Mouse (Mus musculus): Measurements from ENCODE around the gene Clcn7.

Gene Clcn7

DNA sequence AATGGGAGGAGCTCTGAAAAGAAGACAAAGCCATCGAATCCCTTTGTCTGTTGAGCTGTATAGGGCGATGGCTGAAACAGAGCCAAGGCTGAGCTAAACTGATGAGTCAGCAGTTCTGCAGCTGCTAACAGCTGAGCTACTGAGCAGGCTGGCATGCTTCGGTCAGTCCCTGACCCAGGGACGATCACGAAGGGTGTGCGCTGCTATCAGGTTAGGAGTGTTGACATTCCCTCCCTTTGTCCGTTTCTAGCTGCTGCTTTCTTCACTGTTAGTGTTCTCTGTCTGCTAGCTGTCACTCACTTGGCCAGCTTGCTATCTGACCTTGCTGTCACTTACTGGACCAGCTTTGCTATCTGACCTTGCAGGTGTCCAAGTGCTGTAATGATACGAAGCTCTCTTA is 6.1 kb upstream of the Clcn7 start:
- peak; percentile 61 for DNase-seq (ENCODE audit: low spot score)

DNA sequence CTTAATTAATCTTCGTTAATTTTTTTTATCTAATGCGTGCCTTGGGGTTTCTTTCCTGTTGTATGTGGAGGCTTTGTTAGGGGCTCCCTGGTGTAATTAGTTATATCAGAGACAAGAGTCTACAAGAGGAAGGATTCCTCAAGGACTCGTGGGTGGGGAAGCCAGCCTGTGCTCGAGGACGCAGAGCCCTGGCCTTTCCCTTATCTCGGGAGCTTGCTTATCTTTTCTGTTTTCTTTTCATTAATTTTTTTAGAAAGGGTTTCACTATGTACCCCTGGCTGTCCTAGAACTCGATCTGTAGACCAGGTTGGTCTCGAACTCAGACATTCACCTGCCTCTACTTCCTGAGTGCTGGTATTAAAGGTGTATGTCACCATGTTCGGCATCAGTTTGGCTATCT is 5.5 kb upstream of the Clcn7 start:
- peak; percentile 24 for DNase-seq (ENCODE audit: low spot score)

GRCm38 (mm10) chr17:25130060-25130459 is 3.1 kb upstream of the Clcn7 start:
- DNase-seq (ENCODE audit: low spot score) = no peak

DNA sequence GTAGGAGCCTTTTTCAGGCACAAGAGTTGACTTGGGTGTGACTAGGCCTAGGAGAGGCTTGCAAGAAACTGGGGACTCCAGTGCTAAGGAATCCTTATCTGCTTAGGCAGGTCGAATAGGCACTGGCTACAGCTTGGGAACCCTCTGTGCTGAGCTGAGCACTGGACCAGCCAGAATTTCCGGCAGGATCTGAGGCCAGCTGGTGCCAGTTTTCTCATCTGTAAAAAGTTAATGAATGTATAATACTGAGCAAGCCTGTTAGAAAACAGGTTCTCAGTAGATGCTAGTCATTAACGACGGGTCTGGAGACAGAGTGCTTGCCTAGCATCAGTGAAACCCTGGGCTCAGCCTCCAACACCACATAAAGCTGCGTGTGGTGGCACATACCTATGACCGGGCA is 2.4 kb downstream of the Clcn7 start:
- DNase-seq (ENCODE audit: low spot score) = no peak

- DNase-seq (ENCODE audit: low spot score) = no peak
These were observed 5.6 kb downstream of the Clcn7 start for GRCm38 (mm10) chr17:25138803-25139202.

DNA sequence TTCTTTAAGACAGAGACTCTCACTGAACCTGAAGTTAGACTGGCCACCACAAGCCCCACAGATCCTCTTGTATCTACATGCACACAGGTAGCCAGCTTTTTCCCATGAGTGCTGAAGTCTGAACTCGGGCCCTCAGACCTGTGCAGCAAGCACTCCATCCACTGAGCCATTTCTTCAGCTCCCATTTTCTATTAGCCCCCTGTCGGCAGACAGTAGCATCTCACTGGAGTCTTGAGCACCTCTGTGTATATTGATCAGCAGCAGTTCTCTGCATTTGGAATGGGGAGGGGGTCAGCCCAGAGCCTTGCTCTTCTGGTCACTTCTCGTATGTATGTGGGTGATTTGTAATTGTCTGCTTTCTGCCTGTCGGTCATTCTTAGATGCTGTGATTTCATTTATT is 6.8 kb downstream of the Clcn7 start:
- no peak for DNase-seq (ENCODE audit: low spot score)

- DNase-seq (ENCODE audit: low spot score) = no peak
These were observed 29.0 kb downstream of the Clcn7 start, which contains the start of gene Ccdc154 for GRCm38 (mm10) chr17:25162161-25162560. Ccdc154 (plus strand) TSS chr17:25162461.

- no peak for DNase-seq (ENCODE audit: low spot score)
These were observed 30.2 kb downstream of the Clcn7 start for GRCm38 (mm10) chr17:25163387-25163786.

DNA sequence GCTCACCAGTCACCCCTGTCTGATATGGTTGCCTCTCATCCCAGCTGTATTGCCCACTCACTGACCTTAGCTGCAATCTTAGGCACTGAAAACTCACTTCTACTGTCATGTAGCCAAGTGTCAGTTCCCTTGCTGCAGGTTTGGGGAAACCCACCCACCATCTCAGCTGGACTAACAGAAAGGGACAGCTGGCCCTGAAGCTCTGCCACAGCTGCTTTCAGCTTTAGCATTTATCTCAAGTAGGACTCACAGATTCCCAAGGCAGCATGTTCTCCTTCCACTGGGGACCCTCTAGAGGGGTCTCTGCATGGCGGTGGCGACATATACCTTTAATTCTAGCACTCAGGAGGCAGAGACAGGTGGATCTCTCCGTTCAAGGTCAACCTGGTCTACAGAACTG is 31.6 kb downstream of the Clcn7 start:
- DNase-seq (ENCODE audit: low spot score) = no peak

DNA sequence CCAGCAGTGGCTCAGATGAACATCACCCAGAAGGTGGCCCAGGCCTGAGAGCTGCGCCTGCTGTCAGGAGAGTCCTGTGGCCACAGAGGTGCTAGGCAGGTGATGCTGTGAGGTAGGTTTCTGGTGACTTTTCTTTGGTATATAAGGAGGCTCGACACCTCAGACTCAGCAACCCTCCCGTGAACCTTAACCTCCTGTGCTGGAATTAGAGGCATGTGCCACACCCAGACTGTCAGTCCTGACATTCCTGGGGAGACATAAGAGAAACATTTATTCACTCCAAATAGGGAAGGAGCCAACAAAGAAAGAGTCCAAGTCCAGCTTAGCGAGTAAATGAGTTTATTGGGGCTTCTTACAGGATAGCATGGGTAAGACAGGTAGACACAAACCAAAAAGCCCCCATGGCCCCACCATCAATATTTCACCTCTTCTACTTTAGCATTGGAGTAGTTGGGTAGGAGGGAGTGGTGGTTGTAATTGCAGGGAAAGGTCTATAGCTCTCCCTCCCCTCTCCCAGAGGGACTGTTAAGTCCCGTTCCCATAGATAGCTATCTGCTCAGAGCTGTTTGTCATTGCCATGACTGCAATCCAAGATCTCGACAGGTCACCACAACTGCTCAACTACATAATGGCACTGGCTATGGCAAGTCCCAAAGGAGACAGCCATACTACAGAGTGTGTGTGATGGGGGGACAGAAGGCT is 32.9 kb downstream of the Clcn7 start:
- DNase-seq (ENCODE audit: low spot score) = no peak

DNA sequence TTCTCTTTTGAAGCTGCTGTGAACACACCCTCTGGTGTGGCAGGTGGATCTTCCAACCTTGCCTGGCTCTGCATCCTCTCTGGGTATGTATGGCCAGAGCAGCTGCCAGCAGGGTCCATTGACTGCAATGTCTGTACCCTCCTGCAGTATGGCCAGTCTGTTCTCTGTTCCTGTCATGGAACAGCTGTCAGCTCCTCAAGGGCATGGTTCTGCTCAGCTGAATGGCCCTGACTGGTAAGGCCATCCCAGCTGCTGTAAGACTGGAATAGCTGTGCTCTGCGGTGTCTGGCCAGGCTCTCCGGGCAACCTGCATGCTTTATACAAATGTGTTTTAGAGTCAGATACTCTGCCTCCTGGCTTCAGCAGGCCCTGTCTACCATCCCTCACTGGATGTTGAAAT is 36.5 kb downstream of the Clcn7 start:
- no peak for DNase-seq (ENCODE audit: low spot score)

GRCm38 (mm10) chr17:25172558-25172957 is 39.4 kb downstream of the Clcn7 start:
- DNase-seq (ENCODE audit: low spot score) = no peak

GRCm38 (mm10) chr17:25175411-25175810 is 42.2 kb downstream of the Clcn7 start, which contains the start of gene Gm38655:
Gm38655 (minus strand) TSS chr17:25175471.
- no peak for DNase-seq (ENCODE audit: low spot score)

DNA sequence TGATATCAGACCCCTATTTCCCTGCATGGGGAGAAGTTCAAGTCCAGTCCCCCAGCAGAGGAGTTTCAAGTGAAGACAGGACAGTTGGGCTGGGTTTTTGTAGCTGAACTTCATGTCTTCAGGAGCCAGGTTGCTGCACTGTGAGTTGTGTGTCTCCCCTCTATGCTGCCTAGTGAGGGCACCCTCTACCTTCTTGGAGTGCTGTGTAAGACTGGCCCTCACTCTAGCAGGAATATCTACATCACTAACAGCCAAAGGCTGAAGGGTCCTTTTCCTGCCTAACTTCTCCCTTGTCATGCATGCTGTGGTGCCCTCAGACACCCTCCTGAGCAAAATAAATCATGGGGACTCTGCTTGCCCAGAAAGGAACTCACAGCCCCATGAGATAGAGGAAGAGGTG is 50.0 kb downstream of the Clcn7 start:
- DNase-seq (ENCODE audit: low spot score) = no peak

GRCm38 (mm10) chr17:25184129-25184691 is 51.0 kb downstream of the Clcn7 start, which contains the start of gene BC003965:
BC003965 (plus strand) TSS chr17:25184554.
- peak; percentile 98 for DNase-seq (ENCODE audit: low spot score)

DNA sequence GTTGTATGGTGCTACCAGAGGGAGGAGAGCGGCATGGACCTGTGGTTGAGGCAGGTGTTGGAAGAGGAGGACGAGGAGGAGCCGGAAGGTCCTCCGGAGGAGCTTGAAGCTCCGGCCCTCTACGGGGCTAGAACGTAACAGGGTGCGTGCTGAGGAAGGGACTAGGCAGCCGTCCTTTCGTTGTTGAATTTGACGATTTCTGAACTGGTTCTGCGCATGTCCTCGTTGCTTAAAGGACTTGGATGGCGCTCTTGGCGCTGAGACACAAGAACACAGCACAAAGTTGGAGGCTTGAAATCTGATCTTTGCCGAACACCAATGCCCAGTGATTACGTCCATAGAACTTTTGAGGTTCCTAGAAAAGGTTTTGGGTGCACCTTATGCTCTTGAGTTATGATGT is 51.8 kb downstream of the Clcn7 start:
- no peak for DNase-seq (ENCODE audit: low spot score)

- no peak for DNase-seq (ENCODE audit: low spot score)
These were observed 54.6 kb downstream of the Clcn7 start for GRCm38 (mm10) chr17:25187784-25188149.

GRCm38 (mm10) chr17:25188150-25189031 is 55.2 kb downstream of the Clcn7 start, which contains the start of gene Unkl:
Unkl (plus strand) TSS chr17:25188397.
- no peak for DNase-seq (ENCODE audit: low spot score)

- DNase-seq (ENCODE audit: low spot score) = no peak
These were observed 55.9 kb downstream of the Clcn7 start for GRCm38 (mm10) chr17:25189091-25189490.

DNA sequence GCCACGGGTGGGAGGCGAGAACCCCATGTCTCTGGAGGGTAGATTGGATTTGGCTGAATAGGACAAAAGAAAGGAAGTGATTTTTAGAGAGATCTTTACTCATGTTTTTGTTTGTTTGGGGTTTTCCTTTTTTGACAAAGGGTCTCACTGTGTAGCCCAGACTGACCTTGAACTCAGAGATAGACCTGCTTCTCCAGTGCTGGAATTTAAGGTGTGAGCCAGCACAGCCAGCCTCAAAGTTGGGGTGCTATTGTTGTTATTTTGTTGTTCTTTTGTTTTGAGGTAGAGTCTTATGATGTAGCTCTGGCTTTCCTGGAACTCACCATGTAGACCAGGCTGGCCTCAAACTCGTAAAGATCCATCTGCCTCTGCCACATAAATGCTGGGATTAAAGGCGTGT is 69.2 kb downstream of the Clcn7 start:
- DNase-seq (ENCODE audit: low spot score) = no peak

DNA sequence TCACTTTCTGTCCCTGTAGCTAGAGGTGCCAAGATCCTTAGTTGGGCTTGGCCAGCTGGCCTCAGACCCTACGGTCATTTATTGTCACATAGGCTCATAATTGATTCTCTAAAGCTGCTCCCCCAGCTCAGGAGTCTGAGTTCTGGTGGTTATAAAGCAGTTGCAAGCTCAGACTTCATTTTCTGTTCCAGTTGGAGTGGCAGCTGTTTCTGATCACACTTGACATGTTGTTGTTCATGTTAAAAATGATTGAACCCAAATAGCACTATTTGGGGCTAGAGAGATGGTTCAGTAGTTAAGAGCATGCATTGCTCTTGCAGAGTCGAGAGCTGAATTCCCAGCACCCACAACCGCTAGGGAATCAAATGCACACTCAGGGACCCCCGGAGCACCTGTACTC is 76.8 kb downstream of the Clcn7 start:
- no peak for DNase-seq (ENCODE audit: low spot score)

GRCm38 (mm10) chr17:25210680-25211466 is 77.7 kb downstream of the Clcn7 start:
- no peak for DNase-seq (ENCODE audit: low spot score)
